Mouse (Mus musculus): Measurements from ENCODE around the gene Aamp.

DNA sequence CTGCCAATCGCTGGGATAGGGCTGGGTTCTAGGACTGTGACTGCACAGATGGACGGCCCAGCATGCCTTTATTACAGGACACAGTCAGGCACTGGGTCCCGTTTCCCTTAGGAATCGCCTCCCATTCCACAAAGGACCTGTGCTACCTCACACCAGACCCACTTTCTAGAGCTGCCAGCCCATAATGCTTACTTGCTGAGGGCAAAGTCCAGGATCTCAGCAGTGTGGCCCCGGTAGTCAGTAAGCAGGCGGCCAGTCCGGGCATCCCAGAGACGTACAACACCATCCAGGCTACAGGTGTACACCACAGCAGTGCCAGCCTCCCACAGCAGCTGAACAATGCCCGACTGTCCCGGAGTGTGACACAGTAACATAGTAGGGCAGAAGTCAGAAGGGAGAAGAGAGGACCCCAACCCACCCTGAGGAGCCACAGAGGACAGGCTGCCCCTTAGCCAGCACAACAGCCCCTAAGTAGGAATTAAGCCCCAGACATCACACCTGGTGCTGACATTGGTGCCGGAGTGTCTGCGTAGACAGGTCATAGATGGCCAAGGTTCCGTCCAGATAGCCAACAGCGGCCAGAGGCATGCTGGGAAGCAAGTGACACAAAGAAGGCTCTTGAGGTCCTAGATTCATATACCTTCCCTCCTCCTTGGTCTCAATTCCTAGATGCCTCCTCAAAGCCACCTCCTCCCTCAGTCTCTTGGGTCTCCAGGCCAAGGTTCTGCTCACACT, 3.8 kb downstream of the Aamp start:
- TF ChIP-seq POLR2A (IDR thresholded peaks at IDR 0.05; ENCODE audit: low read depth, low read length), result no peak
- no peak for TF ChIP-seq CTCF (IDR thresholded peaks at IDR 0.05; ENCODE audit: borderline replicate concordance, insufficient read depth, low read length)

Measured in embryonic fibroblast, embryonic 13.5 days (primary cell).